Mouse (Mus musculus) embryonic facial prominence, embryonic 10.5 days (tissue): Measurements from ENCODE around the gene Vmn2r58. TPM values are rescaled to one million over a fixed set of nuclear protein-coding genes. Genes with fewer than 3 reads are reported as not detected.
"Not testable (repeated sequence)": the region's sequence is repeated elsewhere in the genome, so short reads cannot be mapped to it uniquely, and the experiment has no call there.

Source experiments
- DNase-seq: peaks from one replicate; pipeline ENCODE4 v3.0.0-alpha.2; 2017; ENCODE audit warnings: low spot score
- H3K27ac ChIP-seq: fragments of 300-500 bp; sonication (generic); replicated peaks from 2 replicates; pipeline ENCODE4 v1.5.1; 2016; ENCODE audit warnings: mild to moderate bottlenecking
- H3K27me3 ChIP-seq: fragments of 300-500 bp; sonication (generic); replicated peaks from 2 replicates; pipeline ENCODE4 v1.6.1; 2016; ENCODE audit warnings: low read depth, mild to moderate bottlenecking; ENCODE audit not compliant: poor library complexity, severe bottlenecking
- H3K36me3 ChIP-seq: fragments of 300-500 bp; sonication (generic); replicated peaks from 2 replicates; pipeline ENCODE4 v1.6.1; 2016; ENCODE audit warnings: mild to moderate bottlenecking, moderate library complexity
- H3K4me1 ChIP-seq: fragments of 300-500 bp; sonication (generic); 2 replicates; pipeline ENCODE4 v1.6.1; 2016
- H3K4me3 ChIP-seq: fragments of 300-500 bp; sonication (generic); 2 replicates; pipeline ENCODE4 v1.5.1; 2016; ENCODE audit warnings: mild to moderate bottlenecking, moderate library complexity
- H3K9me3 ChIP-seq: fragments of 300-500 bp; sonication (generic); 2 replicates; pipeline ENCODE4 v1.6.1; 2016; ENCODE audit warnings: mild to moderate bottlenecking
- WGBS: fragments of 180-500 bp; shearing (Covaris S2); methylation state at CpG from one replicate; pipeline ENCODE4 v1.1.7; 2016; 5-methylcytosine and 5-hydroxymethylcytosine counted together
- polyA plus RNA-seq: library from polyadenylated mRNA; unstranded; fragments of >200 nt; fragmentation: Nextera tagmentation; extraction: Ambion mirVana; gene quantifications from 2 replicates; pipeline ENCODE4 v1.2.1, GENCODE M21; 2016

The Vmn2r58 gene
- polyA plus RNA-seq: not detected in 2 replicates

DNA sequence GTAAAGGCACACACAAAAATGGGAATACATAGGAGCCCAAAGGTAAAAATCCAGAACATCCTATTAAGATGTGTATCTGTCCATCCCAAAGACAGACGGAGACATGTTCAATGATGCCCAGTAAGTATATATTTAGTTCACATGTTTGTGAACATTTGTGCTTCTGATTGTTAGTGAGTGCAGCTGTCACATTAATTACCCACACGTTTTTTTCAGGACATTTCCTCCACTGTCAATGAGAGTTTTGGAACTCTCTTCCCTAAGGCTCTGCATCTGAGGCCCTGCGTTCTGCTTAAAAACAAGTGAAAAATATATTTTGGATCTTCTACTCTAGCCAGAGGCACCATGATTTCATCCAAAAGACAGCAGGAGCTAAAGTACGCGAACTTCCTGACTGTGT, at the start of gene Vmn2r58:
Vmn2r58 (minus strand) TSS at position 101 of the 400 bp plus-strand sequence.
- not testable (repeated sequence) for H3K27ac ChIP-seq, H3K4me3 ChIP-seq, H3K4me1 ChIP-seq, H3K27me3 ChIP-seq, DNase-seq, H3K36me3 ChIP-seq
- WGBS: 74% methylated on average over 5 of the region's 5 CpGs
- H3K9me3 ChIP-seq: peaks cover 26% of the 10 kb centered on the region

Other genes starting within 250 kb of the Vmn2r58 start
- 11.6 and 13.6 TPM in 2 replicates for gene Zfp788, start 239.5 kb downstream of the Vmn2r58 start, polyA plus RNA-seq
- not detected in 2 replicates for gene Vmn2r59, start 186.3 kb upstream of the Vmn2r58 start, polyA plus RNA-seq
- not detected in 2 replicates for gene Vmn2r60, start 235.1 kb upstream of the Vmn2r58 start, polyA plus RNA-seq